Mouse (Mus musculus) 416B (cell line): ENCODE data around the gene Kbtbd8.

Source experiments
- DNase-seq: peaks from one replicate; pipeline ENCODE4 v3.0.0; 2011; ENCODE audit warnings: low read depth

Gene Kbtbd8

GRCm38 (mm10) chr6:95174311-95175143 lies 57.5 kb downstream of the Kbtbd8 start:
- no peak for DNase-seq
